Mouse (Mus musculus): ENCODE results near the gene Prph2. TPM values are rescaled to one million over a fixed set of nuclear protein-coding genes. Genes with fewer than 3 reads are reported as not detected.

The Prph2 gene
- polyA plus RNA-seq (2017; shearing (Covaris generic)), result not detected

DNA sequence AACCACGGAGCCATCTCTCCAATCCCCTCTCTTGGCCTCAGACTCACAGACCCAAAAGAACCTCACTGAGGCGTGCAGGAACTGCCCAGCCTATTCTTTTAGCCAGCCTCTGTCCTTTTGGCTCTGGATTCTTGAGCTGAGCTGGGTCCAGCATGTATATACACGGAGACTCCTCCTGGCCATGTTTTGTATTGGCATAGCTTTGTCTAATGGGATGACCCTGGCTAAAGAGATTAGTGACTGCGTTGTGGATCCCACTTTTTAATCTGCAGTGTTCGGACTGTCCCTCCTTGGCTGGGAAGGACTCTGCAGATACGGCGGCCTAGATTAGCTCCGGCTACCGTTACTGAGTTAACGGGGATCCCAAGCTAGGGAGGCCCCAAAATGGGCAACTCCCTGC lies at the start of gene Prph2:
Gene Prph2, plus strand, starts transcription at position 274 of the 400 bp plus-strand sequence.

DNA sequence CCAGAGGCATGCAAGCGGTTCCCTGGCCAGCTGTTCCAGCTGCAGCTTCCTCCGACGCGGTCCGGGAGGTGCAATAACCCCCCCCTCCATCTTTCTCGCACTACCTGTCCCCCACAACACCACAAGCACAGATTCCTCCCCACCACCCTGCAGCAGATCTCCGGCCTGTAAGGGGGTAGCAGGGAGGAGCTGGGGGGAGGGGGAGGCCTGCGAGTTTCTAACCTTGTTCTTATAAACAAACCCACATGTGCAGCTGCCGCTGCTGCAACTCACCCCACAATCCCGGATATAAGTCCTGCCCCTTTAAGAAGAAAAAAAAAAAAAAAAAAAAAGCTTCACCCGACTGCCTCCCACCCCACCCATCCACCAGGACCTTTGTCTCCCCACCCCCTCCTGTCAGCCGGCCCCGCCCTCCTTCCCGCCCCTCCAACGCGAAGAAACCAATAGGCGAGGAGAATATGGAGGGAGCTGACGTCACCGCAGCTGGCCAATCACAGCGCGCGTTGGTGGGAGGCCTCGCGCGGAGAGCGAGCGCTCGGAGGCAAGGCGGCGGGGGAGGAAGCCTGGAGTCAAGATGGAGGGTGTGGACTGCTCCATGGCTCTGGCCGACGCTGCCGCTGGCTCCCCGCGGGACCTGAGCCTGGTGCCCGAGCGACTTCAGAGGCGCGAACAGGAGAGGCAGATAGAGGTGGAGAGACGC lies 20.0 kb upstream of the Prph2 start, which contains the start of gene Tbcc:
Gene Tbcc, plus strand, starts transcription at position 569 of the 700 bp plus-strand sequence.

Other genes starting within 250 kb of the Prph2 start
- 31.0 TPM for gene Rrp36, start 236.1 kb upstream of the Prph2 start, polyA plus RNA-seq (2017; shearing (Covaris generic))
- 74.9 TPM for gene Mea1, start 231.7 kb upstream of the Prph2 start, polyA plus RNA-seq (2017; shearing (Covaris generic))
- gene Klhdc3, start 229.5 kb upstream of the Prph2 start, polyA plus RNA-seq (2017; shearing (Covaris generic)), result 80.9 TPM
- 49.1 TPM for gene Ppp2r5d, start 205.3 kb upstream of the Prph2 start, polyA plus RNA-seq (2017; shearing (Covaris generic))
- 27.7 TPM for gene Pex6, start 199.0 kb upstream of the Prph2 start, polyA plus RNA-seq (2017; shearing (Covaris generic))
- gene Gnmt, start 181.3 kb upstream of the Prph2 start, polyA plus RNA-seq (2017; shearing (Covaris generic)), result not detected
- gene Cnpy3, start 158.2 kb upstream of the Prph2 start, polyA plus RNA-seq (2017; shearing (Covaris generic)), result 48.9 TPM
- not detected for gene Ptcra, start 146.7 kb upstream of the Prph2 start, polyA plus RNA-seq (2017; shearing (Covaris generic))
- gene 2310039H08Rik, start 137.8 kb upstream of the Prph2 start, polyA plus RNA-seq (2017; shearing (Covaris generic)), result 19.9 TPM
- gene Rpl7l1, start 127.8 kb upstream of the Prph2 start, polyA plus RNA-seq (2017; shearing (Covaris generic)), result 68.0 TPM
- gene Bicral, start 52.0 kb upstream of the Prph2 start, polyA plus RNA-seq (2017; shearing (Covaris generic)), result 23.4 TPM
- 21.7 TPM for gene Tbcc, start 19.8 kb upstream of the Prph2 start, polyA plus RNA-seq (2017; shearing (Covaris generic))
- 86.3 TPM for gene Ubr2, start 100.1 kb downstream of the Prph2 start, polyA plus RNA-seq (2017; shearing (Covaris generic))